Mouse (Mus musculus) left cerebral cortex, postnatal 10 days (tissue): ENCODE data around the gene Actn1. TPM values are rescaled to one million over a fixed set of nuclear protein-coding genes. Genes with fewer than 3 reads are reported as not detected.

ENCODE experiments used
- DNase-seq, 2 experiments: peaks; one replicate each; pipeline ENCODE4 v3.0.0; 2021 to 2022; ENCODE audit warnings: low spot score in 2 of 2, mixed read lengths in 1 of 2; ENCODE audit errors: extremely low spot score in 1 of 2
- intact Hi-C: fragments of 180-260 bp; cut with DNase I; formaldehyde crosslinking; loops from one replicate; pipeline ENCODE4 v1.15.1; 2025
- total RNA-seq, 2 experiments: library from RNA; stranded (reverse); gene quantifications; 2 replicates each; pipeline ENCODE4 v1.2.3; 2021

Gene Actn1
- total RNA-seq, 2 experiments from 2014 or later, result 88.2 to 103 TPM

DNA sequence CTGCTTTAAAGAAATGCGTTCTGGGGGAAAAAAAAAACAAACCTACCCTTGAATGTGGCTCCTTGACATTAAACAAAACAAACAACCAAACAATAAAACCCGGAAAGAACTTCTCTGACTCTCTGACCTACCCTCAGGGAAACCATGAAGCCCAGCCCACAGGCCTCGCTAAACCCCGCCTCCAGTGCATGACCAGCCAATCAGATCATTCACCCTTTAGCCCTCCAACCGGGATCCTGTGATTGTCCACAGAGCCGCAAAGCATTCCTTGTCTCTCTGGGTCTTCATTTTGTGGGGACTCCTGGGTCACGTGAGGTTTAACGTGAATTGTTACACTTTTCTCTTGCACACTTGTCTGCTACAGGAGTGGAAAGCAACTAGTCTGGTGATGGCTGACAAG lies 109.5 kb downstream of the Actn1 start:
- DNase-seq, result peak in 1 of 2 experiments; percentile 73
- intact Hi-C loops, result loop anchor here (10.0 kb wide), 2 partner anchors 474 to 574 kb away; no protein-coding TSS in a partner anchor

- intact Hi-C loops, result loop anchor here (10.0 kb wide), 1 partner anchor 623 kb away; no protein-coding TSS in a partner anchor
- no peak for DNase-seq
Measured at GRCm38 (mm10) chr12:80147563-80148214, 112.5 kb downstream of the Actn1 start.

- intact Hi-C loops, result loop anchor here (10.0 kb wide), 1 partner anchor 622 kb away; no protein-coding TSS in a partner anchor
- peak; percentile 66 to 81 for DNase-seq
Measured at GRCm38 (mm10) chr12:80146227-80147223, 113.6 kb downstream of the Actn1 start.

DNA sequence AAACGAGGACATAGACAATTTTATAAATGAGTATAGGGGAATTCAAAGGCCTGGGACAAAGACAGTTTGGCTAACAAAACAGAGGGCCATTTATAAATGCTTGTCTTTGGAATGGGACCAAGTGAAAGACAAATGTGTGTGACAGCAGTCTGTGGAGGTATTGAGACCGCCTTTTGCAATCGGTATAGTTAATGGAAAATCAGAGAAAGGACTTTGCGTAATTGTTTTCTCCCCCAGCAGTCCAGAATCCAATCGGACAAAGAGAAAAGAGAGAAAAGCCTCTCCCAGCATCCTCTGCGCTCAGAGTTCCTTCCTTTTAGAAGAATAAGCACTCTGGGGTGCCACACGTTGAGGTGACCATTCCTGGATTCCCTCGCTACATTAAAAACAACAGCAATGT lies 114.8 kb downstream of the Actn1 start:
- intact Hi-C loops, result loop anchor here (10.0 kb wide), 1 partner anchor 621 kb away; no protein-coding TSS in a partner anchor
- DNase-seq, result no peak

DNA sequence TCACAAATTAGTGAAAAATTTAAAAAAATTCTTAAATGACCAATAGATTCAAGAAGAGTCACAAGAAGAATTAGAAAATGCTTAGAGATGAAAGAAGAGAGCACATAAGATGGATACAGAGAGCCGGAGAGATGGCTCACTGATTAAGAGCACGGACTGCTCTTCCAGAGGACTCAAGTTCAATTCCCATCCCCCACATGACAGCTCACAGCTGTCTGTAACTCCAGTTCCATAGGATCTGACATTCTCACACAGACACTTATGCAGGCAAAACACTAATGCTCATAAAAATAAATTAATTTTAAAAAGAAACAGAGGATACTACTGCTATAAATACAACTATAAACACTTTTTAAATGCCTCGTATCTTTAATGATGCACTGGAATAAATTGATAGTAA lies 115.3 kb downstream of the Actn1 start:
- intact Hi-C loops, result loop anchor here (5.0 to 10.0 kb wide), 2 partner anchors 620 to 788 kb away; no protein-coding TSS in a partner anchor
- DNase-seq, result no peak

DNA sequence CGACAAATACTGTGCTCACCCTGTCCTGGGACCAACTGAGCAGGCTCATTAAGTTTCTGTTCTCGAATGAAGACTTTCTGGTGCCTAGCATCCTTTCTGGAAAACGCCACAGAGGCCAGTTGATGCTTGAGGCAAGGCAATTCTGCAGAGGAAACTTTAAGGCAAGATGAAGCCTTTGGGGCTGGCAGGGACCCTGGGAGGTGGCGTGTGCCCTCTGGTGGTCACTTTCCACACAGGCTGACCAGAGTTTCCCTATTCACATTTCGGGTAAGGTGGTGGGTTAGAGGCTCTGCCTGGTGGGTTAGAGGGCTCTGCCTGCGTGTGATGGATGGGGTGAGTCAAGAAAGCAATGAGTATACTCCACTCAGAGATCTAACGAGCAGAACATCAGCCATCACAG lies 118.7 kb downstream of the Actn1 start:
- intact Hi-C loops, result loop anchor here (5.0 to 10.0 kb wide), 2 partner anchors 617 to 784 kb away; no protein-coding TSS in a partner anchor
- DNase-seq, result peak in 1 of 2 experiments; percentile 63

DNA sequence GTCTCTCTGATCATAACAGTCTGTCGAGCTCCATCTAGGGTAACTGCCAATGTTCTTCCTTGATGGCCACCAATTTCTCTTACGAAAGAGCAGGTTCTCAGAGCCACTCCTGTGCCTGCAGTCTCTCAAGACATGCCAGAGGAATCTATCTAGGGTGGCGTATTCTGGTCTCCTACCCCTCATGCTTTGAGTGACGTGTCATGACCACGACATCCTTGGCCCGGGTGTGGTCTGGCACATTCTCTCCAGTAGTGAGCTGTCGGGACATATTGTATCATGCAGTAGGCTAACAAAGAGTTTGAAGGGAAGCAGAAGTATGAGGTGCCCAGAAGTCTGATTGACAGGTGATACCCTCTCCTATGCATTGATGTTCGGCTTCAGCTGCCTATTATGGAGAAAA lies 119.2 kb downstream of the Actn1 start:
- DNase-seq, result no peak
- intact Hi-C loops, result loop anchor here (5.0 to 10.0 kb wide), 2 partner anchors 616 to 784 kb away; no protein-coding TSS in a partner anchor

- intact Hi-C loops, result no loop called here
Measured at GRCm38 (mm10) chr12:80137744-80138143, 122.4 kb downstream of the Actn1 start.

GRCm38 (mm10) chr12:80137246-80137645 lies 122.9 kb downstream of the Actn1 start:
- intact Hi-C loops, result no loop called here
- DNase-seq, result no peak

More at GRCm38 (mm10) chr12:80137744-80138143, 122.4 kb downstream of the Actn1 start:
- no peak for DNase-seq

GRCm38 (mm10) chr12:80136264-80136930 lies 123.8 kb downstream of the Actn1 start:
- intact Hi-C loops, result no loop called here
- DNase-seq, result no peak

- intact Hi-C loops, result no loop called here
Measured at GRCm38 (mm10) chr12:80135173-80135572, 125.0 kb downstream of the Actn1 start.

GRCm38 (mm10) chr12:80133011-80133545 lies 127.1 kb downstream of the Actn1 start:
- intact Hi-C loops, result loop anchor here (2.0 kb wide), 1 partner anchor 520 kb away; no protein-coding TSS in a partner anchor
- no peak for DNase-seq

More at GRCm38 (mm10) chr12:80135173-80135572, 125.0 kb downstream of the Actn1 start:
- no peak for DNase-seq

GRCm38 (mm10) chr12:80132250-80133003 lies 127.7 kb downstream of the Actn1 start:
- intact Hi-C loops, result loop anchor here (2.0 kb wide), 1 partner anchor 520 kb away; no protein-coding TSS in a partner anchor
- peak; percentile 68 to 92 for DNase-seq

DNA sequence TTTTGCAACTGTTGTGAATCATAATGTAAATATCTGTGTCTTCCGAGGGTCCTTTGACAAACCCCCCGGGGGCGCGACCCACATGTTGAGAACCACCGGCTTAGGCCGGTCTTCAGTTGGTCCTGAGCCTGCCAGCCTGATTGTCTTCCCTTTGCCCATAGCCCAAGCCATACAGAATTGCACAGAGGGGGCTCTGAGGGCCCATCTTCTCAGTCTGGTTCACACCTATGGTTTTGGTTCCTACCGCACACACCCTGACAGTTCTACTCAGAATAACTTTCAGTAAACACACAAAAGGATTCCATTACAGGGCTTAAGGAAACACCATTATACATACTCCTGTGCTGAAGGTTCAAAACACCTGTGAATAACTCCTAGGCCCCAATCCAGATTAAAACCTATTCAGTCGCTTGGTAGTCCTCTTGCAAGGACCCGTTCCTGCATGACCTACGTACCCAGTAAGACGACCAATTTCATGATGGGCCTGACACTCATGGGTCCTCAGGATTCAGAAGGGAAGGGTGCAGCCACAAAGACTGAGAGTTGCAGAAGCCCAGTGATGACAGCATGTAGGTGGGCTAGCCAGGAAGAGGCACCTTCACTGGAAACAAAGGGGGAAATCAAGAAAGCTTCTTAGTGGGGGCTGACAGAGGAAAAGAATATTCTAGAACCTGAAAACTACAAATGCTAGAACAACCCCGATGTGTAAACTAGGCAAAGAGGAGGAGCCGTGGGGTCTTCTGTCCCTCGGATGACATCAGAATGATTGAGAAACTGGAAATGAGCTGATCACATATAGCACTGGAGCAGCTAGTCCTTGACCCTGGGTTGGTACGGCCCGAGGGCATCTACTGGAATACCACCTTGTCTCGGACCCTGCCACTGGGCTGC lies 128.6 kb downstream of the Actn1 start:
- intact Hi-C loops, result loop anchor here (2.0 kb wide), 1 partner anchor 519 kb away; no protein-coding TSS in a partner anchor
- DNase-seq, result no peak

DNA sequence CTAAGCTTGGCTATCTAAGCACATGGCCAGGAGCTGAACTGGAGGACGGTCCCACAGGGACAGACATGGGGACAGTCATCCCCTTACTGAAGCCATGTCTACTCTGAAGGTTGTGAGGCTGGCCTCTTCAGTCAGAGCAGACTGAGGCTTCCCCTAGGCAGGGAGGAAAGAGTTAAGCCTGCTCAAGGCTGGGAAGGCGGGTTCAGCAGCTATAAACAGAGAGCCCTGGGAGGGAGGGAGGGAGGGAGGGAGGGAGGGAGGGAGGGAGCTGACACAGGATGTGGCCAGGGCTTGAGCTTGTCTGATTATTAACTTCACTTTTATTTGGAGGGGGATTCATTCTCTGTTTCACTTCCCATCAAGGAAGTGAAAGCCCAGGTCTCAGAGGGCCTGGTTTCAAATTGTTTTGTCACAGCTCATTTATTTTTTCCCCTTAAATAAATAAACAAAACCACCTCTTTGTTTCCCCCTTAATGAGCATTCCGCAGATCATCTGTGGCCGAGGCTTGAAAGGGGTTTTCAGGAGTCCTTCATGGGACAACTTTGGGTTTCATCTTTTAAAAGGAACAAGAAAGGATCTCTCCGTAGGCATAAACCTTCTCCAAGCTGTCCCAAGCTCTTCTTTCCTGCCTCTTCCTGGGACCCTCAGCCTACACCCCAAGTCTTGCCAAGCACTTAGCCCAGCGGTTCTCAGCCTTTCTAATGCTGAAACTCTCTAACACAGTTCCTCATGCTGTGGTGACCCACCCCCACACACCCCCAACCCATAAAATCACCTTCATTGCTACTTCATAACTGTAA lies 129.4 kb downstream of the Actn1 start:
- intact Hi-C loops, result no loop called here
- no peak for DNase-seq

- intact Hi-C loops, result no loop called here
- no peak for DNase-seq
Measured at GRCm38 (mm10) chr12:80129531-80129930, 130.6 kb downstream of the Actn1 start.
